Mouse (Mus musculus): ENCODE results near the gene Rnd2. TPM values are rescaled to one million over a fixed set of nuclear protein-coding genes. Genes with fewer than 3 reads are reported as not detected.
"Not testable (repeated sequence)": the region's sequence is repeated elsewhere in the genome, so short reads cannot be mapped to it uniquely, and the experiment has no call there.

Gene Rnd2
- polyA plus RNA-seq, 1 experiment from 2014 or later, result 121 TPM

- H3K9ac ChIP-seq, result no peak overlapping the region; the same call in 1 of the 2 replicates
- 0 out of 2 replicates have a peak, but pooled peaks have one; percentile 46 for ATAC-seq (ENCODE audit: low FRiP score)
These were observed 2.0 kb upstream of the Rnd2 start for GRCm38 (mm10) chr11:101462583-101463440.

DNA sequence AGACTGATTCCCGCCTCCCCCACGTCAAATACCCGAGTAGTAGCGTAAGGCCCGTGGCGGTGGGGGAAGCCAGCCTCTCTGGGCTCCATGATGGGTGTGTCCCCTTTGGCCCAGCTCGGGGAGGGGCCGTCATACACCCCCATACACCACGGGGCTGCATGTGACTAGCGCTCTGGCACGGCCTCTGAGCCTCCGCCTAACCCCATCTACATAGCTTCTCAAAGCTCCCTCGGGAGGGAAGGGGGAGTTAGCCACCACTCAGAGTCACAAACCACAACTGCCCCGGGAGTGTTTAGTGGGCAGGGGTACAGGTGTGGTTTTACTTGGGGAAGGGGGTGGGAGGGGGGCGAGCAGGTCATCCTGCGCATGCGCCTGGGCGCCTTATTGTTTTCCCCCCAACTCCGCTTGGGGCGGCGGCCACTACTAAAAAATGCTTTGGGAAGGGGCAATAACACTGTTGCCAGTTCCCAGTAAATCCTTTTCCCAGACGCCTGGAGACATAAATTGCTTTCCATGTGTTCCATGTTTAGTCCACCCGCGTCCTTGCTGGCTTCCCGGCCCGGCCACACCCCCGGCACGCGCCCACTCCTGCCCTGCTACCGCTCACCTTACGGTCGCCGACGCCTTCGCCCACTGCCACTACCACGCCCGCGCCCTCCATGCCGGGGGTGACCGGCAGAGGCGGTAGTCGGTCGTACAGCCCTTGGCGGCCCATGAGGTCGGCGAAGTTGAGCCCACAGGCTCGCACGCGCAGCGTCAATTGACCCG is 486 bp downstream of the Rnd2 start:
- H3K9ac ChIP-seq, result peak overlapping the region; percentile 91
- peaks cover 60% of the 10 kb centered on the region for H3K4me1 ChIP-seq
- no peaks in the 10 kb centered on the region for H3K9me3 ChIP-seq (replicated peaks)
- H3K27ac ChIP-seq, result peak overlapping the region; percentile 94
- peak overlapping the region; percentile 83 for H3K4me2 ChIP-seq (replicated peaks)
- no peaks in the 10 kb centered on the region for H3K27me3 ChIP-seq
- ATAC-seq (ENCODE audit: low FRiP score), result peak; percentile 38
- peaks cover 22% of the 10 kb centered on the region for H3K36me3 ChIP-seq
- WGBS, result under 1% methylated on average over 51 of the region's 51 CpGs
- peak overlapping the region; percentile 92 for H3K4me3 ChIP-seq

More at GRCm38 (mm10) chr11:101462583-101463440, 2.0 kb upstream of the Rnd2 start:
- H3K27me3 ChIP-seq, result no peaks in the 10 kb centered on the region
- peak overlapping the region; percentile 83 for H3K4me2 ChIP-seq (replicated peaks)
- peak overlapping the region; percentile 94 for H3K27ac ChIP-seq
- 31% methylated on average over 13 of the region's 13 CpGs for WGBS
- H3K9me3 ChIP-seq (replicated peaks), result no peaks in the 10 kb centered on the region
- H3K4me3 ChIP-seq, result peak overlapping the region; percentile 92
- peaks cover 58% of the 10 kb centered on the region for H3K4me1 ChIP-seq
- peaks cover 46% of the 10 kb centered on the region for H3K36me3 ChIP-seq

- Histone ChIP-seq H3K9me3 (replicated peaks) (no peaks in the 10 kb centered on the region), H3K27ac (peak within 1 kb of the TSS; percentile 94), H3K9ac (peak within 1 kb of the TSS; percentile 91), H3K4me2 (replicated peaks) (peak within 1 kb of the TSS; percentile 83), H3K4me1 (peaks cover 66% of the 10 kb centered on the region), H3K36me3 (peaks cover 24% of the 10 kb centered on the region), H3K27me3 (no peaks in the 10 kb centered on the region), H3K4me3 (peak within 1 kb of the TSS; percentile 92)
- ATAC-seq (ENCODE audit: low FRiP score), result peak; percentile 45
- 1% methylated on average over 60 of the region's 60 CpGs for WGBS
These were observed 1.2 kb downstream of the Rnd2 start, which contains the start of gene Vat1 for GRCm38 (mm10) chr11:101465869-101466551. Gene Vat1 (minus strand): TSS chr11:101466230.

DNA sequence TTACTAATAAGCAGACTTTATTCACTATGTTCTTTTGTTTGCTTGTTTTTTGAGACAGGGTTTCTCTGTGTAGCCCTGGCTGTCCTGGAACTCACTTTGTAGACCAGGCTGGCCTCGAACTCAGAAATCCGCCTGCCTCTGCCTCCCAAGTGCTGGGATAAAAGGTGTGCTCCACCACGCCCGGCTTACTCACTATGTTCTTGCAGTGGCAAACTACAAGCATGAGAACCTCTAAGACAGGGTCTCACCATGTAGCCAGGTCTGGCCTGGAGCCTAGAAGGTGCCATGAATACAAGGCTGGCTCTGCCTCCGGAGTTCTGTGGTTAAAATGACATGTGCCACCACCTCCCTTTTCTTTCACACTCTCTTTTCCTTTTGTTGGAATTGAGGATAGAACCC is 1.8 kb downstream of the Rnd2 start:
- Histone ChIP-seq H3K4me3 (peak overlapping the region; percentile 92), H3K4me1 (peaks cover 69% of the 10 kb centered on the region), H3K9ac (peak overlapping the region; percentile 91; the same call in 1 of the 2 replicates), H3K36me3 (peaks cover 23% of the 10 kb centered on the region), H3K4me2 (replicated peaks) (peak overlapping the region; percentile 83)
- WGBS, result 58% methylated on average over 5 of the region's 5 CpGs
- not testable (repeated sequence) for H3K27ac ChIP-seq; H3K9me3 ChIP-seq (replicated peaks); ATAC-seq (ENCODE audit: low FRiP score); H3K27me3 ChIP-seq

GRCm38 (mm10) chr11:101467477-101468262 is 2.9 kb downstream of the Rnd2 start:
- H3K9me3 ChIP-seq (replicated peaks), result no peaks in the 10 kb centered on the region
- 1% methylated on average over 54 of the region's 54 CpGs for WGBS
- H3K36me3 ChIP-seq, result peaks cover 12% of the 10 kb centered on the region; the same call in 1 of the 2 replicates
- no peaks in the 10 kb centered on the region for H3K27me3 ChIP-seq
- H3K4me1 ChIP-seq, result peaks cover 71% of the 10 kb centered on the region
- peak overlapping the region; percentile 78 for H3K4me3 ChIP-seq
- H3K4me2 ChIP-seq (replicated peaks), result peak overlapping the region; percentile 74
- peak overlapping the region; percentile 94 for H3K9ac ChIP-seq
- peak overlapping the region; percentile 93 for H3K27ac ChIP-seq
- peak; percentile 69 for ATAC-seq (ENCODE audit: low FRiP score)

DNA sequence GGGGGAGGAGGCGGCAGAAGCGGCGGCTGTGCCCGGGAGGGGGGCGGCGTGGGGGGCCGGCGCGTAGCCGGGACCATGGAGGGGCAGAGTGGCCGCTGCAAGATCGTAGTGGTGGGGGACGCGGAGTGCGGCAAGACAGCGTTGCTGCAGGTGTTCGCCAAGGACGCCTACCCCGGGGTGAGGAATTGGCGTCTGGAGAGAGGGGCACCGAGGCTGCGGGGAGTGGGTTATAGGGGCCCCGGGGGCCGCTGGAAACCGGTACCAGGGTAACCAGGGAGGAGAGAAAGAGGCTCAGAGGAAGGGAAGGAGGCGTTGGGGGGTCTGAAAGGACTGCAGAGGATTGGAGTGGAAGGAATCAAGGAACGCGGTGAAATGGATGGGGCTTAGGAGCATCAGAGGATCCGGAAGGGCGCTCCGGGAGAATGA is 3.5 kb downstream of the Rnd2 start:
- ATAC-seq (ENCODE audit: low FRiP score), result peak; percentile 42

GRCm38 (mm10) chr11:101468731-101469130 is 3.9 kb downstream of the Rnd2 start:
- Histone ChIP-seq H3K9me3 (replicated peaks) (no peaks in the 10 kb centered on the region), H3K27me3 (no peaks in the 10 kb centered on the region), H3K9ac (peak overlapping the region; percentile 94), H3K4me3 (peak overlapping the region; percentile 78), H3K36me3 (peaks cover 11% of the 10 kb centered on the region; the same call in 1 of the 2 replicates), H3K4me1 (peaks cover 64% of the 10 kb centered on the region), H3K27ac (peak overlapping the region; percentile 93), H3K4me2 (replicated peaks) (peak overlapping the region; percentile 74)
- ATAC-seq (ENCODE audit: low FRiP score), result no peak; the same call in 1 of the 2 replicates
- under 1% methylated on average over 13 of the region's 13 CpGs for WGBS

More for the DNA sequence above, 3.5 kb downstream of the Rnd2 start:
- Histone ChIP-seq H3K36me3 (peaks cover 11% of the 10 kb centered on the region; the same call in 1 of the 2 replicates), H3K27ac (peak overlapping the region; percentile 93), H3K9ac (peak overlapping the region; percentile 94), H3K4me1 (peaks cover 69% of the 10 kb centered on the region), H3K27me3 (no peaks in the 10 kb centered on the region), H3K9me3 (replicated peaks) (no peaks in the 10 kb centered on the region), H3K4me2 (replicated peaks) (peak overlapping the region; percentile 74), H3K4me3 (peak overlapping the region; percentile 78)
- WGBS, result under 1% methylated on average over 29 of the region's 31 CpGs

DNA sequence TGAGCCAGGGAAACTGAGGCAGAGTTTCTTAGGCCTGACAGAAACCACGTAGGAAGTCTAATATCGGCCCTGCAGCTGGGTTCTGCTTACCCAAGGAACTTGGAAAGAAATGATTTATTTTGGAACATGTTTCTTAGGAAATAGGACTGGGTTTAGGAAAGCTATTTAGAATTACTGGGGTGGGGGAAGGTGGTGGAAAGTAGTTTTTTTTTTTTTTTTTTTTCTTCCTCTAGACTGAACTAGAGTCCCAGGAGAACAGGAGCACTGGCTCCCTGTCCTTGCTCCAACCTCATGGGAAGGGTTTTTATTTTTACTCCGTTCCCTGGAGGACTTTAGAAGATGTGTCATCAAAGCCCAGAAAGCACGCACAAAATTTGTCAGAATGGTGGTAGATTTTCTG is 4.4 kb downstream of the Rnd2 start:
- Histone ChIP-seq H3K4me1 (peaks cover 62% of the 10 kb centered on the region), H3K9me3 (replicated peaks) (no peaks in the 10 kb centered on the region), H3K4me3 (peak overlapping the region; percentile 78), H3K27ac (no peak overlapping the region), H3K27me3 (no peaks in the 10 kb centered on the region), H3K4me2 (replicated peaks) (peak overlapping the region; percentile 74), H3K36me3 (peaks cover 11% of the 10 kb centered on the region; the same call in 1 of the 2 replicates), H3K9ac (peak overlapping the region; percentile 94)
- no peak for ATAC-seq (ENCODE audit: low FRiP score)
- WGBS, result 55% methylated on average over 4 of the region's 4 CpGs

GRCm38 (mm10) chr11:101470206-101470605 is 5.4 kb downstream of the Rnd2 start:
- H3K9me3 ChIP-seq (replicated peaks), result no peaks in the 10 kb centered on the region
- no peak for ATAC-seq (ENCODE audit: low FRiP score)
- peak overlapping the region; percentile 51 for H3K9ac ChIP-seq
- peaks cover 11% of the 10 kb centered on the region; the same call in 1 of the 2 replicates for H3K36me3 ChIP-seq
- WGBS, result 17% methylated on average over 7 of the region's 7 CpGs
- peak overlapping the region; percentile 22 for H3K4me3 ChIP-seq
- peak overlapping the region; percentile 47 for H3K4me2 ChIP-seq (replicated peaks)
- peaks cover 60% of the 10 kb centered on the region for H3K4me1 ChIP-seq
- H3K27ac ChIP-seq, result peak overlapping the region; percentile 74
- H3K27me3 ChIP-seq, result no peaks in the 10 kb centered on the region

DNA sequence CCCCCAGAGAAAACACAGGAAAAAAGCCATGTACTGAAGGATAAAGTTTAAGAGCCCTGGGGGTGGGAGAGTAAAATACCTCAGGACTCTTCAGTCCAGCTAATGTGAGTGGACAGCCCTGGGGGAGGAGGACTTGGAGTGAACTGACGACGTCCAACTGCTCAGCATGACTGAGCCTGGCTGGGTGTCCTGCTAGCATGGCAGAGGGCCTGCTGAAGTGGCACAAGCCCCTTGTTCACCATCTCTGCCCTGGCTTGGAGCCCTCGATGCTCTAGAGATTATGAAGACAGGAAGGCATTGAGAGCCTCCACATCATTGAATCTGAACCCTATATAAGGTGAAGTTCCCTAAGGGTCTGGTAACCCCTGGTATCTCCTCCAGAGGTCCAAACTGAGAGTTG is 7.1 kb downstream of the Rnd2 start:
- peak overlapping the region; percentile 46 for H3K27ac ChIP-seq
- H3K36me3 ChIP-seq, result peaks cover 11% of the 10 kb centered on the region; the same call in 1 of the 2 replicates
- no peak overlapping the region for H3K4me3 ChIP-seq
- no peaks in the 10 kb centered on the region for H3K9me3 ChIP-seq (replicated peaks)
- no peak for ATAC-seq (ENCODE audit: low FRiP score)
- no peak overlapping the region for H3K4me2 ChIP-seq (replicated peaks)
- H3K9ac ChIP-seq, result no peak overlapping the region
- H3K27me3 ChIP-seq, result no peaks in the 10 kb centered on the region
- H3K4me1 ChIP-seq, result peaks cover 51% of the 10 kb centered on the region
- WGBS, result 59% methylated on average over 3 of the region's 3 CpGs

GRCm38 (mm10) chr11:101472336-101472735 is 7.5 kb downstream of the Rnd2 start:
- H3K27ac ChIP-seq, result peak overlapping the region; percentile 46
- ATAC-seq (ENCODE audit: low FRiP score), result no peak
- H3K4me3 ChIP-seq, result no peak overlapping the region
- H3K36me3 ChIP-seq, result peaks cover 11% of the 10 kb centered on the region; the same call in 1 of the 2 replicates
- no peaks in the 10 kb centered on the region for H3K9me3 ChIP-seq (replicated peaks)
- H3K27me3 ChIP-seq, result no peaks in the 10 kb centered on the region
- no peak overlapping the region for H3K9ac ChIP-seq
- no peak overlapping the region for H3K4me2 ChIP-seq (replicated peaks)
- peaks cover 51% of the 10 kb centered on the region for H3K4me1 ChIP-seq
- WGBS, result 47% methylated on average over 7 of the region's 7 CpGs

Data from hindbrain, embryonic 12.5 days (tissue).